Mouse (Mus musculus) MEL (cell line): ENCODE measurements around the gene Gucy2e.

Experiments used
- CTCF ChIP-seq, 3 experiments: IDR thresholded peaks in 2 of 3; conservative IDR thresholded peaks in 1 of 3; 2 replicates each; pipeline ENCODE4 v1.5.1; 2011 to 2012; ENCODE audit warnings: low read length in 3 of 3, low read depth in 2 of 3, mild to moderate bottlenecking in 2 of 3, improper control_type of control experiment in 1 of 3, inconsistent platforms in 1 of 3, mixed read lengths in 1 of 3, moderate library complexity in 1 of 3; ENCODE audit not compliant: control insufficient read depth in 1 of 3, insufficient read depth in 1 of 3, poor library complexity in 1 of 3, severe bottlenecking in 1 of 3
- EP300 ChIP-seq, 2 experiments: IDR thresholded peaks; 2 replicates each; pipeline ENCODE4 v1.6.1; 2011; ENCODE audit warnings: improper control_type of control experiment in 2 of 2, low read length in 2 of 2, low read depth in 1 of 2, mild to moderate bottlenecking in 1 of 2
- MYB ChIP-seq: IDR thresholded peaks from 2 replicates; pipeline ENCODE4 v1.6.1; 2011; ENCODE audit warnings: mild to moderate bottlenecking, low read depth, low read length, improper control_type of control experiment
- NELFE ChIP-seq: IDR thresholded peaks from 2 replicates; pipeline ENCODE4 v1.6.1; 2011; ENCODE audit warnings: low read depth, low read length, improper control_type of control experiment
- ZC3H11A ChIP-seq: IDR thresholded peaks from 2 replicates; pipeline ENCODE4 v1.6.1; 2012; ENCODE audit warnings: low read depth, mild to moderate bottlenecking, inconsistent platforms, low read length, improper control_type of control experiment

- no peak for TF ChIP-seq ZC3H11A
- no peak for TF ChIP-seq NELFE
- no peak for TF ChIP-seq MYB
- no peak for TF ChIP-seq CTCF (IDR thresholded peaks at IDR 0.05 in 2 of 3, conservative IDR thresholded peaks at IDR 0.05 in 1 of 3; ENCODE audit: control insufficient read depth in 1 of 3, insufficient read depth in 1 of 3, low read depth in 2 of 3, low read length in 3 of 3, poor library complexity in 1 of 3, severe bottlenecking in 1 of 3)
- no peak for TF ChIP-seq EP300 (IDR thresholded peaks at IDR 0.05; ENCODE audit: low read depth in 1 of 2, low read length in 2 of 2)
Observed at GRCm38 (mm10) chr11:69264276-69264675, 27.4 kb upstream of the Gucy2e start.
